Mouse (Mus musculus) brain, embryonic 14.5 days (tissue): Measurements from ENCODE around the gene Dst. TPM values are rescaled to one million over a fixed set of nuclear protein-coding genes. Genes with fewer than 3 reads are reported as not detected.

Experiments
- DNase-seq: peaks from one replicate; pipeline ENCODE4 v3.0.0-alpha.2; 2011; ENCODE audit warnings: low read depth
- CTCF ChIP-seq: fragments of 200-500 bp; IDR thresholded peaks from 2 replicates; pipeline ENCODE4 v1.5.1; 2012; ENCODE audit warnings: inconsistent platforms, mild to moderate bottlenecking, moderate library complexity, borderline replicate concordance; ENCODE audit not compliant: insufficient read depth, insufficient read length; ENCODE audit errors: extremely low read depth
- POLR2A ChIP-seq: fragments of 200-500 bp; IDR thresholded peaks from 2 replicates; pipeline ENCODE4 v1.6.1; 2012; ENCODE audit warnings: mild to moderate bottlenecking, inconsistent platforms, borderline replicate concordance; ENCODE audit not compliant: poor library complexity, insufficient read depth, insufficient read length, severe bottlenecking; ENCODE audit errors: extremely low read depth
- polyA plus RNA-seq: library from polyadenylated mRNA; depleted of rRNA; stranded (reverse); fragments of >200 nt; gene quantifications from 2 replicates; pipeline ENCODE4 v1.2.3, GENCODE M21; 2012

Dst gene
- polyA plus RNA-seq, 1 experiment, result 96.0 TPM

DNA sequence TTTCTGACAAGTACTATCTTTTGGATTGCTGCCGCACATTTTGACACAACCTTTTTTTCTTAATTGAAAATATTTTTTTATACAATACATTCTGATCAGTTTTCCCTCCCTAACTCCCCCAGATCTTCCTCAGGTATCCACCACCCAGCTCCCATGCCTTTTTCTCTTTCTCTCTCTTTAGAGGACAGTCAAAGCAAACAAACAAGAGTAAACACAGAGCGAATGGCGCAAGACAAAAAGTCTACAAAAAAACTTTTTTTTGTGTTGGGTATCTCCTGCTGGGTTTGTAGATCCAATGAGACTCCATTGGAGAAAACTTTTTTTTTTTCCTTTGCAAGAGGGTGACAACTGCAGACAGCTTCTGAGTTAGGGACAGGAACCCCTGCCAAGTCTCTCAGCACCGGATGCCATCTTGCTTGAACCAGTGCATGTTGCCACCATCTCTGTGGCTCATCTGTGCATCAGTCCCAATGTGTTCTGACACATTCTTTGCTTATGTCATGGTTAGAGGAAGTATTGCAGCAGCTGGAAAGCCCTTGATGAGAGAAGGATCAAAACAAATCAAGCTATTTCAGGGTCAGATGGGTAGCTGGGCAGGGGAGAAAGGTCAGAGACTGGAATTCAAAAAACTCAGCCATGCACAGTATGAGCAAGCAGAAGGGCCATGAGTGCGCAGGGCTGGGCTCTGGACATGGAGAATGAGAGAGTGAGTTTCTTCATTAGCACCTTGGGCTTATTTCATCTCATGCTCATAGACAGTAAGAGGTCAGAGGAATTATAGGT, 88.3 kb downstream of the Dst start:
- DNase-seq, result no peak
- TF ChIP-seq CTCF, result no peak
- TF ChIP-seq POLR2A, result no peak

- no peak for TF ChIP-seq CTCF
- no peak for TF ChIP-seq POLR2A
- DNase-seq, result no peak
These were observed 94.3 kb downstream of the Dst start for GRCm38 (mm10) chr1:34002321-34002720.

DNA sequence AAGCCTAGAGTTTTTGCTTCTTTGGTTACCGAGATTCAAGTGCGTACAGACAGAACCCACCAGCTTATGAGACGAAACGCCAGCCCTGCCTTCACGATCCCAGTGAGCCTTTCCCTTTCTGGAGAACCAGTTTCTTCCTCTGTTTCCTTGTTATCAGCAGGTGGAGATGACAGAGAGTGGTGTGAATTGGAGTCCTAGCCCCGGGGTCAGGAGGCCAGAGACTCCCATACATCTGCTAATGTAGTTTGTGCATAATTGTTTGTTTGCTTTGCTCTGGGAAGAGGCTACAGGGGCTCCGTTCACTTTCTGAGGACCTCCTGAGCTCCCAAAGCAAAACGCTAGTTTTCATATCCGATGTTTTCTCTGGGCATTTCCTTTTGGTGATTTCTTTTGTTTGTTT, 94.9 kb downstream of the Dst start:
- DNase-seq, result no peak
- no peak for TF ChIP-seq POLR2A
- TF ChIP-seq CTCF, result no peak

GRCm38 (mm10) chr1:34005238-34005725, 97.3 kb downstream of the Dst start:
- TF ChIP-seq CTCF (no peak), POLR2A (no peak)
- peak; percentile 86 for DNase-seq

- TF ChIP-seq CTCF (peak; percentile 55), POLR2A (peak; percentile 30; the same call in 1 of the 2 replicates)
These were observed 98.0 kb downstream of the Dst start for GRCm38 (mm10) chr1:34005726-34006638.

GRCm38 (mm10) chr1:34006828-34007361, 98.9 kb downstream of the Dst start:
- TF ChIP-seq POLR2A (no peak), CTCF (no peak)
- DNase-seq, result peak; percentile 57

More at GRCm38 (mm10) chr1:34005726-34006638, 98.0 kb downstream of the Dst start:
- peak; percentile 94 for DNase-seq

- TF ChIP-seq CTCF, result no peak
- no peak for TF ChIP-seq POLR2A
- peak; percentile 34 for DNase-seq
These were observed 99.4 kb downstream of the Dst start for GRCm38 (mm10) chr1:34007379-34007778.

DNA sequence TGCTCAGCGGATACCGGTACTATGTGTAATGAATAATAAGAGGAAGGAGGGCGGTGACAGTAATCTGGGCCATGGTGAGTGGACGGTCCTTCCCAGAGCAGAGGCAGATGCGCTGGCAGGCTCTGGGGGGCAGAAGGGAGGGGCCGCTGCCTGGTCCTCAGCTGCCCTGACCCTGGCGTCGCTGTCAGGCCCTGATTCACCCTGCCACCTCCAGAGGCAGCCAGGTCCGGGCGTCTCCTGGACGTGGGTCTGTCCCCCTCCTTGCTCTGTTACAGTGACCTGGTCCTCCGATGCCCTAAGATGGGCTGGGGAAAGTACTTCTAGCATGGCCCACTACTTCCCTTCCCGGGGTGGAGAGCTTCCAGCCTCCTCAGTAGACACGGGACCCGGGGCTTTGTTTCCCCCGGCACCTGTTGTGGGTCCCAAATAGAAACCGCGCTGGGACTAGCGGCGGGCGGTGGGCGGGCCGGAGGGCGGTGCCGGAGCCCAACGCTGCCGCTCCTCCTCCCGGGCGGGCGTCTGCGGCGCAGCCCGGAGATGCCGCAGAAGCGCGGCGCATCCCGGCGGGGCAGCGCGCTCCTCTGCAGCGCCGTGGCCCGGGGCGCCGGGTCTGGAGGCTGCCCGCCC, 103.1 kb downstream of the Dst start:
- peak; percentile 16; the same call in 1 of the 2 replicates for TF ChIP-seq CTCF
- TF ChIP-seq POLR2A, result peak; percentile 88

GRCm38 (mm10) chr1:34011821-34012271, 103.8 kb downstream of the Dst start:
- TF ChIP-seq CTCF (no peak), POLR2A (no peak)
- peak; percentile 51 for DNase-seq

More for the DNA sequence above, 103.1 kb downstream of the Dst start:
- peak; percentile 81 for DNase-seq

DNA sequence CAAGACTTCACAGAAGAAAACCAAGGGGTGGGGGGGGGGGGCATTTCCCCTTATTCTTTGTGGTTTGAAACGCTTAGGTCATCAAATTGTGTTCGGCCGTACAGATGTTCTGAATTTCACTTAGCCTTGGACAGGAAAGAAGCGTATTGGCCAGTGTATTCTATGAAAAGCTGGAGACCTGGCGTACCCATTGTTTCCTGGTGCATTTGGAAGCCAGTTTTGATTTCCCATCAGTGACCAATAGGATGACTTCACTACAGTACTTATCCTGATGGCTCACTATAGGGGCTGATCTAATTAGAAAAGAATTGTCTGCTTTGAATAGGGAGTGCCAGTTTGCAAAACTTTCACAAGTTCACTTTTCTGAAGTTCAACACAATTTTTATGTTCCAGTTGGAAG, 105.5 kb downstream of the Dst start:
- TF ChIP-seq CTCF (no peak), POLR2A (no peak)
- no peak for DNase-seq
